Mouse (Mus musculus) limb, embryonic 12.5 days (tissue): ENCODE measurements at regions not wholly inside any gene's neighbourhood (a gene's known extent, or its start where the extent isn't known, plus 50 kb on each side); places are given as distances from the start of the nearest gene placed in this dataset.

ENCODE experiments used
- ATAC-seq: fragments of 200-750 bp; cut with Nextera tagmentation; 2 replicates; pipeline ENCODE4 v1.8.0; 2017; ENCODE audit warnings: low read depth, moderate TSS enrichment; ENCODE audit not compliant: insufficient number of reproducible peaks, insufficient read depth, low FRiP score, low TSS enrichment
- H3K27ac ChIP-seq: fragments of 300-500 bp; sonication (generic); 2 replicates; pipeline ENCODE4 v1.5.1; 2016; ENCODE audit warnings: mild to moderate bottlenecking, moderate library complexity
- H3K27me3 ChIP-seq: fragments of 300-500 bp; sonication (generic); 2 replicates; pipeline ENCODE4 v1.6.1; 2016; ENCODE audit warnings: mild to moderate bottlenecking, moderate library complexity
- H3K36me3 ChIP-seq: fragments of 300-500 bp; sonication (generic); 2 replicates; pipeline ENCODE4 v1.6.1; 2016; ENCODE audit warnings: mild to moderate bottlenecking, moderate library complexity
- H3K4me1 ChIP-seq: fragments of 300-500 bp; sonication (generic); replicated peaks from 2 replicates; pipeline ENCODE4 v1.6.1; 2016
- H3K4me2 ChIP-seq: fragments of 300-500 bp; sonication (generic); 2 replicates; pipeline ENCODE4 v1.6.1; 2016; ENCODE audit warnings: mild to moderate bottlenecking, moderate library complexity
- H3K4me3 ChIP-seq: fragments of 300-500 bp; sonication (generic); replicated peaks from 2 replicates; pipeline ENCODE4 v1.5.1; 2016; ENCODE audit warnings: mild to moderate bottlenecking
- H3K9ac ChIP-seq: fragments of 300-500 bp; sonication (generic); replicated peaks from 2 replicates; pipeline ENCODE4 v1.6.1; 2016; ENCODE audit warnings: mild to moderate bottlenecking, moderate library complexity
- H3K9me3 ChIP-seq: fragments of 300-500 bp; sonication (generic); 2 replicates; pipeline ENCODE4 v1.6.1; 2016; ENCODE audit warnings: mild to moderate bottlenecking, moderate library complexity
- WGBS: fragments of 180-500 bp; shearing (Covaris S2); methylation state at CpG from one replicate; pipeline ENCODE4 v1.1.7; 2016; 5-methylcytosine and 5-hydroxymethylcytosine counted together

DNA sequence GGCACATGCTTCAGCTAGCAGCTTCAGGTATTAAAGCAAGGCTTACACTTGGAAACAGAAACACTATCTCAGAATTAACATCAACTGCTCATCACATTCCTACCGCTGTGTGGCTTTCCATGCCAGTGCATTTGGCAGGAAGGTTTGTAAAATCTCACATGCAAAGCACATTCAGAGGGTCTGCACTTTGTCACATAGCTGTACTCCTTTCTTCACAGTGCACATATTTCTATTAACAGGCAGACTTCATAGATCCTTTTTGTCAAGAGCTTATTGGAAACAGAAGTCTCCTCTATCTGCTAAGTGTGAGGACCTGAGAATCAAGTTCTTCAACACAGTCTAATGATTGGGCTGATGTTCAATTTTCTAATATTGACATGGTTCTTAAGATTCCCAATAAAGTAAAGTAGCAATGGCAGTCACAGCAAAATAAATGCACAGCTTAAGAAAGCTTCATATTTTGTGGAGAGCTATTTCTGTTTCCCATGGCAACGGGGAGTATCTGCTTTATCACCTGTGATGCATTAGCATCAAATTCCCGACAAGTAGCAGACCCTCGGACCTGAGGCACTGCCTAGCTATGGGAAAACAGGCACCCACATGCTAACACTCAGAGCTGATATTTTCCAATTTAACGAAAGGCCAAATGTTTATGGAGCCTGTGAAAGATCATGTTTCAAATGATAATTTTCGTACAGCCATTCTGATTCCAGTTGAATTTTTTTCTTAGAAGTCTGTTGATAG, 876.8 kb upstream of the Igfbp7 start:
- H3K27me3 ChIP-seq, result no peaks in the 10 kb centered on the region
- 0 out of 2 replicates have a peak overlapping the region, but pooled peaks have one; percentile 4 for H3K27ac ChIP-seq
- H3K4me1 ChIP-seq, result peaks cover 10% of the 10 kb centered on the region; the same call in 1 of the 2 replicates
- H3K4me2 ChIP-seq, result no peak overlapping the region
- H3K9ac ChIP-seq, result no peak overlapping the region
- WGBS, result 24% methylated on average over 6 of the region's 6 CpGs
- no peak overlapping the region for H3K4me3 ChIP-seq
- peak; percentile 75; the same call in 1 of the 2 replicates for ATAC-seq
- no peaks in the 10 kb centered on the region for H3K36me3 ChIP-seq
- no peaks in the 10 kb centered on the region for H3K9me3 ChIP-seq

DNA sequence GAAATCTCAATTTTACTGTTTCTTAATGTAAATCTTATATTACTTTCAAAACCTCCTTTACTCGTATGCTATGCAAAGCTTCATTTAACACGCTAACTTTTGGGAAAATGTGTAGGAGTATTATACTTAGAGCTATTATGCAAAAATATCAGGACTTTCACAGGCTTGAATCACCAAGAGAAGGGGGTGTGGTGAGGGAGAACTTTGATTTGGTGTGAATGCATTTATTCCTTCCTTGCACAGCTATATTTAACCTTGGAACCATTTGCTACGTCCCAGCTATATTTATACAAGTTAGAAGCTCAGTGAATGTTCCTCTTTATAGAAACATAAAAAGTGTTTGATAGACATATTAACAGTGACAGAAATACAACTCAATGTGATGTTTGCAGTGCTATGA, 843.6 kb upstream of the Igfbp7 start:
- no peak for ATAC-seq

DNA sequence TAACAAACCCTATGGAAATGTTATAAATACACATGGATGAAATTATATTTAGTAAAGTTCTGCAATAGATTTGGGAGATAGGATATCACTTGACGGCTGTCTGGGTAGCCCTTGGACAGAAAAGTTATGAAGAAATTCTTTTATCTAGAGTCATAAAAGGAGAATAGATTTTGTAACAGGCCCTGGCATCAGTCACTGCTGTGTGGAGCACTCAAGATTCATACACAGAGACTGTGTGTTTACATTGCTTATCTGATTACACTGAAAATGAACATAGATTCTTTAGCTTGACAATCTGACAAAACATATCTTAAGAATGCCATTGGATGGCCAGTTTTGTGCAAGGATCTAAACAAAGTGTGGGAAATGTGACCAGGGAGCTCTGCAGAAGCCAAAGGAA, 805.9 kb upstream of the Igfbp7 start:
- WGBS, result 57% methylated on average over 1 of the region's 1 CpGs
- H3K4me3 ChIP-seq, result no peak overlapping the region
- H3K9me3 ChIP-seq, result no peaks in the 10 kb centered on the region
- no peaks in the 10 kb centered on the region for H3K27me3 ChIP-seq
- no peak for ATAC-seq
- H3K4me1 ChIP-seq, result no peaks in the 10 kb centered on the region
- no peak overlapping the region for H3K27ac ChIP-seq
- H3K4me2 ChIP-seq, result no peak overlapping the region
- no peaks in the 10 kb centered on the region for H3K36me3 ChIP-seq
- no peak overlapping the region for H3K9ac ChIP-seq

More for the DNA sequence above, 843.6 kb upstream of the Igfbp7 start:
- no peak overlapping the region for H3K4me3 ChIP-seq
- WGBS, result 73% methylated on average over 3 of the region's 3 CpGs
- H3K27me3 ChIP-seq, result no peaks in the 10 kb centered on the region
- no peaks in the 10 kb centered on the region for H3K4me1 ChIP-seq
- no peaks in the 10 kb centered on the region for H3K9me3 ChIP-seq
- H3K4me2 ChIP-seq, result no peak overlapping the region
- no peaks in the 10 kb centered on the region for H3K36me3 ChIP-seq
- no peak overlapping the region for H3K9ac ChIP-seq
- H3K27ac ChIP-seq, result no peak overlapping the region
